Mouse (Mus musculus) midbrain, embryonic 10.5 days (tissue): ENCODE results near the gene Ugt1a5. TPM values are rescaled to one million over a fixed set of nuclear protein-coding genes. Genes with fewer than 3 reads are reported as not detected.

Source experiments
- DNase-seq: peaks from one replicate; pipeline ENCODE4 v3.0.0-alpha.2; 2017; ENCODE audit warnings: low spot score
- H3K27ac ChIP-seq: fragments of 300-500 bp; sonication (generic); replicated peaks from 2 replicates; pipeline ENCODE4 v1.5.1; 2016; ENCODE audit warnings: mild to moderate bottlenecking
- H3K27me3 ChIP-seq: fragments of 300-500 bp; sonication (generic); 2 replicates; pipeline ENCODE4 v1.6.1; 2016; ENCODE audit warnings: low read depth, mild to moderate bottlenecking; ENCODE audit not compliant: poor library complexity, severe bottlenecking
- H3K36me3 ChIP-seq: fragments of 300-500 bp; sonication (generic); 2 replicates; pipeline ENCODE4 v1.6.1; 2016; ENCODE audit warnings: mild to moderate bottlenecking, moderate library complexity
- H3K4me1 ChIP-seq: fragments of 300-500 bp; sonication (generic); 2 replicates; pipeline ENCODE4 v1.6.1; 2016
- H3K4me3 ChIP-seq: fragments of 300-500 bp; sonication (generic); 2 replicates; pipeline ENCODE4 v1.5.1; 2016; ENCODE audit warnings: mild to moderate bottlenecking, moderate library complexity
- H3K9me3 ChIP-seq: fragments of 300-500 bp; sonication (generic); replicated peaks from 2 replicates; pipeline ENCODE4 v1.6.1; 2016; ENCODE audit warnings: mild to moderate bottlenecking
- WGBS: fragments of 180-500 bp; shearing (Covaris S2); methylation state at CpG from one replicate; pipeline ENCODE4 v1.1.7; 2016; 5-methylcytosine and 5-hydroxymethylcytosine counted together
- polyA plus RNA-seq: library from polyadenylated mRNA; unstranded; fragments of >200 nt; fragmentation: Nextera tagmentation; extraction: Ambion mirVana; gene quantifications from 2 replicates; pipeline ENCODE4 v1.2.1, GENCODE M21; 2016

Gene Ugt1a5
- polyA plus RNA-seq, 1 experiment from 2014 or later, result not detected

DNA sequence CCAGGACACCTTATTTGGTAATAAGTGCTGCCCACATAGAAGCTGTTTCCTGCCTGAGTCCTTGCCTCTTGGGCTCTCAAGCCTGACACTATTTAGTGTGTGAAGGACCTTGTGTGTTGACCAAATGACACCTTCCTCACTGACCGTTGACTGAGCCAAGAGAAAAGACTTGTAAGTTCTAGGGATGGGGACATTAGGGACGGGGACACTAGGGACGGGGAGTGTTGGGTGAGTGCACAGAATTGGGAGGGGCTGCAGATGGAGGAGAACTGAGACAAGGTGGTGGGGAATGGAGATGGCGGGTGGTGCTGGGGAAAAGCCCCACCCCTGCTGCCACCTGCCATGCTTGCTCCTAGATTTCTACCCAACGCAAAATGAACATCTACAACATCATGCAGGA is 64.2 kb downstream of the Ugt1a5 start:
- Histone ChIP-seq H3K4me1 (no peaks in the 10 kb centered on the region), H3K27ac (no peak overlapping the region), H3K4me3 (no peak overlapping the region), H3K9me3 (peaks cover 98% of the 10 kb centered on the region), H3K36me3 (no peaks in the 10 kb centered on the region), H3K27me3 (no peaks in the 10 kb centered on the region)
- no peak for DNase-seq
- WGBS, result 87% methylated on average over 5 of the region's 5 CpGs

DNA sequence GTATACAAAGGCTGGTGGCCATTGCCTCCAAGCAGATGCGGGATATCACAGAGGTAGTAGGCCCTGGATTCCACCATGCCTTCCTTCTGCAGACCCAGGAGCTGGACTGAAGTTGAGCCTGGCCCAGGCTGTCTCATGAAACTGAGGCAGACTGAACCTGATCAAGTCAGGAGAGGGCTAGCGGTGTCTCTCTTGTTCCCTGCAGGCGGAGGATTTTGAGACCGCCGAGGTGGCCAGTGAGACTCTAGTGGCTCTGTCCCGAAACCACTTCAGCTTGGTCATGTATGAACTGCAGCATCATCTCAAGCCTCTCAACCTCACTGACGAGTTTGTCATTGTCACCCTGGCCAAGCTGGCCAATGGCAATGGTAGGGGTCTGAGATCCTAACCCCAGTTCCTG is 64.6 kb downstream of the Ugt1a5 start:
- Histone ChIP-seq H3K27me3 (no peaks in the 10 kb centered on the region), H3K9me3 (peaks cover 100% of the 10 kb centered on the region), H3K4me3 (no peak overlapping the region), H3K36me3 (no peaks in the 10 kb centered on the region), H3K4me1 (no peaks in the 10 kb centered on the region), H3K27ac (no peak overlapping the region)
- WGBS, result 73% methylated on average over 7 of the region's 7 CpGs
- DNase-seq, result no peak

DNA sequence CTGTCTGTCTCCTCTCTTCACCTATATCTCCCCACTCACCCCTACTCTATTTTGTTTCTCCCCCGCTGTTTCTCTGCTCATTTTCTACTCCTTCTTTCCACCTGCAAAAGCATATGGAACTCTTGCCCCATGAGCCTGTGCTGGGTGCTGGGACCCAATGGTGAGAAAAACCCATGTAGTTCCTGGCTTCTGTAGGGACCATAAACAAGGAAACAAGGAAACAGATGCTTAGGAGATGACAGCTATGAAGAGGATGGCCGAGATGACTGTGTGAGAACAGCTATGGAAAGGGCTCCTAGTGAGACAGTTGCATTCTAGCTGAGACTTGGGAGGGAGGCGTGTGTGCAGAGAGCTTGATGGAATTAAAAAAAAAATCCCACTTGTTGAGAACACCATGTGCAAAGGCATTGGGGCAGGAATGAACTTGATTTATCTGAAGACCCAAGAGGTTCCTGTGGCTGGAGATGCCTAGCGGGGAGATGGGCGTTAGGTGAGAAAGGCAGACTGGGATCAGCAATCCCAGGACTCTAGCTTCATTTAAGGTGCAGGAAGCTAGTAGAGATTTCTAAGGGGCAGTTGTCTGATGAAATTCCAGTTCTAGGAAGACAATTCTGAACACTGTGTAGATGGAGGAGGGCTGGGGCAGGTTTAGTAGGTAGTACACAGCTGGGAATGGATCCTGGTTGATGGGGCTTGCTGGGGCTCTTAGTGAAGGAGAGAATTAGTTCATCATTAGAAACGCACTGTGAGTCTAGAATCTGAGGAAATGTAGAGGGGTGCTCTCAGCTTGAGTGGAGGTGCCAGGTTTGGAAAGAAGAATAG is 65.4 kb downstream of the Ugt1a5 start:
- no peak for DNase-seq
- Histone ChIP-seq H3K27ac (no peak overlapping the region), H3K4me3 (no peak overlapping the region), H3K27me3 (no peaks in the 10 kb centered on the region), H3K4me1 (no peaks in the 10 kb centered on the region), H3K36me3 (no peaks in the 10 kb centered on the region), H3K9me3 (peaks cover 100% of the 10 kb centered on the region)
- WGBS, result 77% methylated on average over 6 of the region's 6 CpGs

DNA sequence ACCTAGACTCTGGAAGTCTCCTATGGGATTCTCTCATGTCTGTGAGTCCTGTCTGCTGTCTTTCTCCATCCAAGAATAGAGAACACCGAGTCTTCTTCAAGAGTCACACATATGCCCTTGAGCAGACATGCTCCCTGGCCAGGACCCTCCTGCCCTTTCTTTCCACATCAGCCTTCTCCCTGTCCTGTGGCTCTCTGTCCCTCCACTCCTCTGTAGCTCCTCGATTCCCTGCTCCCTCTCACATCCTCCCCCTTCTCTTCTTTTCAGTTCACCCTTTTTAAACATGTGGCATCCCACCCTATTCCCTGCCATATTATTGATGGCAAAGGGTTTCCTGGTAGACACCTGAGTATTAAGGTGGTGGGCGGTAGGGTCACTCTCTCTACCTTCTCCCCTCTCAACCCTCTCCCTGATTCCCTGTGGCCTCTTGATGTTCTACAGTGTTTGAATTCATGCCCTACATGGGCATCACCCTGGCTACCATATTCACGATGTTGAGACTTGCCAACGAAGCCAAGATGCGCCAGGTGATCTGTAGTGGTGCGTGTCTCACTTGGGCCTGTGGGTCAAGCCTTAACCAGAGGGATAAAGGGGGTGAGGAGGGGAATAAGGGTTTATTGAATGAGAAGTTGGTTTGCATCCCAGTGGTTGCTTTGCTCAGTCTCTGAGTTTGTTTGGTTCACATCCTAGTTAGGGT is 66.1 kb downstream of the Ugt1a5 start:
- H3K27me3 ChIP-seq, result no peaks in the 10 kb centered on the region
- no peak for DNase-seq
- H3K27ac ChIP-seq, result no peak overlapping the region
- H3K9me3 ChIP-seq, result peaks cover 98% of the 10 kb centered on the region
- no peaks in the 10 kb centered on the region for H3K36me3 ChIP-seq
- H3K4me1 ChIP-seq, result no peaks in the 10 kb centered on the region
- WGBS, result 72% methylated on average over 7 of the region's 7 CpGs
- H3K4me3 ChIP-seq, result no peak overlapping the region

DNA sequence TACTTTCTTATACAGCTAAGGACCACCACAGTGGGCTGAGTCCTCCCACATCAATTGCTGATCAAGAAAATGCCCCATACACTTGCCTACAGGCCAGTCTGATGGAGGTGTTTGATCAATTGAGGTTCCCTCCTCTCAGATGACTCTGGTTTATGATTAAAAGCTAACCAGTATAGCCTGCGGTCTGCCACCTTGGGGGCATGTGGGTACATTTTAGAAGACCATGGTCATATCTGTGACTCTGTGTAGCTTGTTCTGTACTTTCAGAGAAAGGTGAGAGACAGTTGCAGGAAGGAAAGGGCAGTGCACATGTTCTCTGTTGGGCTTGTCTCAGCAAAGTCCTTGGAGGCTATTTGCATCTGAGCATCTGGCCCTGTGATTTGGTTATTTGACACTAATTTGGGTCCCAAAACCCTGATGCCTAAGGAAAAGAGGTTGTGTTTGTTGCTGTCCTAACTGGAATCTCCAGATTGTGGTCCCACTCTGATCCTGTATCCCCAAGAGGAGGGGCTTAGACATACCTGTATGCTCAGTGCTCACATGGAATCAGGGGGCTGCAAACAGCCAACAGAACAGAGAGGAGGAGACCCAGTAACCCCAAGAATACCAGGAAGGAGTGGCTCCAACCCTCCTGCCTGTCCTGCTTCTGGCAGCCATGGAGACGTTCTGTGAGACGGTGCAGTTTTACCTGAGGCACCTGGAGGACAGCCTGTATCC is 67.0 kb downstream of the Ugt1a5 start:
- DNase-seq, result no peak

DNA sequence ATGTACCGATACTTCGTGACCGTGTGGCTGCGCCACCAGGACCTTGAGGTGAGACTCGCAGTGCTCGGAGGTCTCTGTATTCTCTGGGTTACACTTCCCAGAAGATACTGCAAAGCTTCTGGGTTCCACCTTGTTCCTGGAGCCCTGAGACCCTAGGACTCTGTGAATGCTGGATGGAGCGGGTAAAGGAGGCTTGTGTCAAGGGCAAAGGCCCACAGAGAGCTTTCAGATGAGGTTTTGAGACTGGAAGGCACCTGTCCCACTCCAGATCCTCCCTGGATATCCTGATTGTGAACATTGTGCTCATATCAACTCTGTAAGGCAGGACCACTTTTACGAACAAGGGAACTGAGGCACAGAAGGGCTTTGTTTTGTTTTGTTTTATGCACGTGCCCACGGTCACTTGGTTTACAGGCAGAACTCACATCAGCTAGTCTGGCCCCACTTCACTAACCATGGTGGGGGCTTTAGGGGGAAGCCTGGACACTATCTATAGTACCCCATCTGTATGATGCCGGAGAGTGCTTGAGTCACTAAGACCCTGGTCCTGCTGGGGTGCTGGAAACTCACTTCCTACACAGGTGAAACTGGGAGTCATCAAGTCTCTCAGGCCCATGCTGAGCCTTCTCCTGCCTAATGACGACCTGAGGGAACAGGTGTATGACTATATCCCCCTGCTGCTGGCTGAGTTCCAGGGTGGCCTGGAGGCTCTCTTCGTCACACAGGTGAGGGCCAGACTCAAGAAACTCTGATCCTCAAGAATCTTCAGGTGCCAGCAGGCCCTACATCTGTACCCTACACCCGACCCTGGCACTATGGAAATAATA is 67.8 kb downstream of the Ugt1a5 start:
- Histone ChIP-seq H3K9me3 (peaks cover 98% of the 10 kb centered on the region), H3K4me1 (no peaks in the 10 kb centered on the region), H3K4me3 (no peak overlapping the region), H3K27me3 (no peaks in the 10 kb centered on the region), H3K27ac (no peak overlapping the region), H3K36me3 (no peaks in the 10 kb centered on the region)
- no peak for DNase-seq
- WGBS, result 69% methylated on average over 14 of the region's 14 CpGs

More for the DNA sequence above, 67.0 kb downstream of the Ugt1a5 start:
- Histone ChIP-seq H3K4me1 (no peaks in the 10 kb centered on the region), H3K36me3 (no peaks in the 10 kb centered on the region), H3K27me3 (no peaks in the 10 kb centered on the region), H3K4me3 (no peak overlapping the region), H3K27ac (no peak overlapping the region), H3K9me3 (peaks cover 98% of the 10 kb centered on the region)
- 54% methylated on average over 3 of the region's 3 CpGs for WGBS

DNA sequence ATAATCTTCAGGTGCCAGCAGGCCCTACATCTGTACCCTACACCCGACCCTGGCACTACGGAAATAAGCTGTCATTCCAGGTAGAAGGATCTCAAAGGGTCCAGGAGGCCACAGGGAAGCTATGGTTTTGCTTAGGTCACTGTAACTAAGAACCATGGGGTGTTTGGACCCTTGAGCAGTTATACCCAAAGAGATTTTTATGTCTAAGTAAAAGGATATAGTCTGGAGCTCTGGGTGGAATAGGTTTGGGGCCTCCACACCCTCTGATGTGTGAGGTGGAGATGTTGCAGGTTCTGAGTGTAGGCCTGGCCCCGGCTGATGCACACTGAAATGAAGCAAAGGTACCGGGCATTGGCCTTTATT is 68.4 kb downstream of the Ugt1a5 start:
- no peak overlapping the region for H3K4me3 ChIP-seq
- H3K27me3 ChIP-seq, result no peaks in the 10 kb centered on the region
- no peaks in the 10 kb centered on the region for H3K36me3 ChIP-seq
- WGBS, result 65% methylated on average over 4 of the region's 4 CpGs
- peaks cover 98% of the 10 kb centered on the region for H3K9me3 ChIP-seq
- H3K4me1 ChIP-seq, result no peaks in the 10 kb centered on the region
- H3K27ac ChIP-seq, result no peak overlapping the region
- no peak for DNase-seq

DNA sequence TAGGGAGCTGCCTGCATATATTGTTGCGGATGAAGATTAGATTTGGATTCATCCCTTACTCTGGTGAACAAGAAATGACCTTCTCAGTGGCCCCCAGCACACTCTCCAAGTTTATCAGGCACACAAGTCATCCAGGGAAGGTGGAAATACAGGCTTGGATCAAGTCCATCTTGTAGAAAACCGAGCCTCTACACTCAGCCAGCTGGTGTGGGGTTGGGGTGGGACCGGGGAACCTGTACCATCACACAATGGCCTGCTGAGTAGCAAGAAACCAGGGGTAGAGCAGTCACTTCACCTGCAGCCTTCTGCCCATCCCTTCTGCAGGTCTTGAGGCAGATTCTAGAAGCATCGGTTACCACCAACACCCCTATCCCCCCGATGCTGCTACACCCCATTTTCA is 68.8 kb downstream of the Ugt1a5 start:
- H3K4me1 ChIP-seq, result no peaks in the 10 kb centered on the region
- WGBS, result 47% methylated on average over 5 of the region's 5 CpGs

DNA sequence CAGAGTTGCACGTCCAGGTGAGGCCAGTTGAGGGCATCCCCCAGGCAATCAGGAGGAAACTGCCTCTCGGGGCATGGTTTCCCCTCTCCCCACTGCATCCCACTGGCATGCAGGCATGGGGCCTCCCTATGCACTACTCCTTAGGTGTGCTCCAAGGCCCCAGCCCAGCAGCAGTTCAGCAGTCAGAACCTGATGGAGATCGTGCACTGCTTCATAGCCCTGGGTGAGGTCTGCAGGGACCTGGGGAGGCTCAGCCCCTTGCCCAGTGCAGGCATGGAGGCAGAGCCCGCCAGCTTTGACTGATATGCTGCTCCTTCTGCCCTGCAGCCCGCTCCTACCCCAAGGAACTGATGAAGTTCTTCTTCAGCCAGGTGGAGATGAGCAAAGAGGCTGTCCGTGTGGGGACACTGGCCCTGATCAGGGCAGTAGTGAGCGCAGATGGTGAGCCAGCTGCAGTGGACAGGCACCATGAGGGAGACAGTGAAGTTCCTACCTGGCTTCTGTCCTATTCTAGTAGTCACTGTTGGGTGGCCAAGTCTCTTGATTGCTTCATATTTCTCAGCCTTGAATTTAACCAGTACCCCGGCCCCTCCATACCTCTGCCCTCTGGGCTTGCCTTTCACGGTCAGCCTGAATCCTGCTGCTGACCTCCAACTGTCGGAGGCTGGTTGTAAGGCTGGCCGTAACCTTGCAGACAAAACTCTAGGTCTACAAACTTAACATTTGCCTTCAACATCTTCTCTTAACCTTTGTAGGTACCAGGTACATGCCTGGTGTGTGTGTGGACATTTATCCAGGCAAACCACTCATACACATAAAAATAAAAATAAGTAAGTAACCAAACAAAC is 69.5 kb downstream of the Ugt1a5 start:
- no peak overlapping the region for H3K4me3 ChIP-seq
- peaks cover 98% of the 10 kb centered on the region for H3K9me3 ChIP-seq
- no peaks in the 10 kb centered on the region for H3K36me3 ChIP-seq
- H3K27me3 ChIP-seq, result no peaks in the 10 kb centered on the region
- H3K27ac ChIP-seq, result no peak overlapping the region
- no peak for DNase-seq
- no peaks in the 10 kb centered on the region for H3K4me1 ChIP-seq
- WGBS, result 65% methylated on average over 11 of the region's 11 CpGs

More for the DNA sequence above, 68.8 kb downstream of the Ugt1a5 start:
- H3K27me3 ChIP-seq, result no peaks in the 10 kb centered on the region
- H3K4me3 ChIP-seq, result no peak overlapping the region
- no peak for DNase-seq
- no peaks in the 10 kb centered on the region for H3K36me3 ChIP-seq
- H3K9me3 ChIP-seq, result peaks cover 98% of the 10 kb centered on the region
- no peak overlapping the region for H3K27ac ChIP-seq

DNA sequence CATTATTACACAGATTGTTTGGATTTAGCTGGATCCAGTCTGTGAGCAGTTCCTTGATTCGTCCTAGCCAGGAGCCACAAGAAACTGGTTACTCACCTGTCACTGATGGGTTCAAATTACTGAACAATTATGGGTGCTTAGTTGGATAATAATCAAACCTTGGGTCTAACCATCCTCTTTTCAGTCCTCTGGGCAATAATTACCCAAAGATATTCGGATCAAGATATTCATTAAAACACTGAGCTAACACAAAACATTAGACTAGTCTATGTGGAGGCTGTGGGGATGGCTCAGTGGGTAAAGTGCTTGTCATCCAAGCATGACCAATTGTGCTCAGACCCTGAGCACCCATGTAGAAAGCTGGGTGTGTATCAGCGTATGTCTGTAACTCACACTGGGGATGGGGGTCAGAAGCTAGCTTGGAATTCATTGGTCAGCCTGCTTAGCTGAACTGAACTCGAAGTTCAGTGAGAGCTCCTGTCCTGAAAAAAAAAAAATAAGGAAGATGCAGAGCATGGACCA is 70.1 kb downstream of the Ugt1a5 start:
- H3K36me3 ChIP-seq, result no peaks in the 10 kb centered on the region
- no peaks in the 10 kb centered on the region for H3K27me3 ChIP-seq
- no peak for DNase-seq
- H3K9me3 ChIP-seq, result peaks cover 98% of the 10 kb centered on the region
- no peak overlapping the region for H3K4me3 ChIP-seq
- no peaks in the 10 kb centered on the region for H3K4me1 ChIP-seq
- H3K27ac ChIP-seq, result no peak overlapping the region
- 69% methylated on average over 4 of the region's 4 CpGs for WGBS

DNA sequence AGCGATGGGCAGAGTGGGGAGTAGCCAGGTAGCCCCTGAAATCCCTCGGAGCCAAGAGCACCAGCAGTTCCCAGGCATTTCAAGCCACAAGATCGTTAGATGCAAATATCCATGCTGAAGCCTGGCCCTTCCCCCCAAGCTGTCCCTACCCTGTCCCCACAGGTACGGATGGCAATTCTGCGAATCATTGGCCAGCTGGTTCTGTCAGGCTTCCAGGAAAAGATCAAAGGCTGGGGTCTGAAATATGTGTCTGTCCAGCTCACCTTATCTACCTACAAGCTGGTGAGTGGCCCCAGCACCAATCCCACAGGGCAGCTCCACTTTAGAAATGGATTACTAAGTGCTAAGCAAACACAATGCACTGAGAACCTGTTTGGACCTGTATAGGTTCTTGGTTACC is 71.5 kb downstream of the Ugt1a5 start:
- H3K36me3 ChIP-seq, result no peaks in the 10 kb centered on the region
- H3K4me1 ChIP-seq, result no peaks in the 10 kb centered on the region
- no peak for DNase-seq
- 83% methylated on average over 5 of the region's 5 CpGs for WGBS
- peaks cover 98% of the 10 kb centered on the region for H3K9me3 ChIP-seq
- no peak overlapping the region for H3K27ac ChIP-seq
- no peak overlapping the region for H3K4me3 ChIP-seq
- no peaks in the 10 kb centered on the region for H3K27me3 ChIP-seq
